Mouse (Mus musculus) forebrain, embryonic 12.5 days (tissue): Measurements from ENCODE around the gene Itga8. TPM values are rescaled to one million over a fixed set of nuclear protein-coding genes. Genes with fewer than 3 reads are reported as not detected.

Experiments used
- ATAC-seq: fragments of 200-750 bp; cut with Nextera tagmentation; 2 replicates; pipeline ENCODE4 v1.8.0; 2017; ENCODE audit warnings: moderate TSS enrichment; ENCODE audit not compliant: low FRiP score
- H3K27ac ChIP-seq: fragments of 300-500 bp; sonication (generic); 2 replicates; pipeline ENCODE4 v1.5.1; 2016; ENCODE audit warnings: mild to moderate bottlenecking
- H3K27me3 ChIP-seq: fragments of 300-500 bp; sonication (generic); 2 replicates; pipeline ENCODE4 v1.6.1; 2016; ENCODE audit warnings: mild to moderate bottlenecking
- H3K36me3 ChIP-seq: fragments of 300-500 bp; sonication (generic); replicated peaks from 2 replicates; pipeline ENCODE4 v1.6.1; 2016; ENCODE audit warnings: mild to moderate bottlenecking
- H3K4me1 ChIP-seq: fragments of 300-500 bp; sonication (generic); 2 replicates; pipeline ENCODE4 v1.6.1; 2016
- H3K4me2 ChIP-seq: fragments of 300-500 bp; sonication (generic); 2 replicates; pipeline ENCODE4 v1.6.1; 2016; ENCODE audit warnings: mild to moderate bottlenecking, moderate library complexity
- H3K4me3 ChIP-seq: fragments of 300-500 bp; sonication (generic); replicated peaks from 2 replicates; pipeline ENCODE4 v1.5.1; 2016; ENCODE audit warnings: mild to moderate bottlenecking
- H3K9ac ChIP-seq: fragments of 300-500 bp; sonication (generic); 2 replicates; pipeline ENCODE4 v1.6.1; 2016; ENCODE audit warnings: mild to moderate bottlenecking
- H3K9me3 ChIP-seq: fragments of 300-500 bp; sonication (generic); 2 replicates; pipeline ENCODE4 v1.6.1; 2016
- WGBS: fragments of 180-500 bp; shearing (Covaris S2); methylation state at CpG from one replicate; pipeline ENCODE4 v1.1.7; 2016; 5-methylcytosine and 5-hydroxymethylcytosine counted together
- polyA plus RNA-seq: library from polyadenylated mRNA; unstranded; fragments of >200 nt; fragmentation: Nextera tagmentation; extraction: Ambion mirVana; gene quantifications from 2 replicates; pipeline ENCODE4 v1.2.1, GENCODE M21; 2016

Gene Itga8
- polyA plus RNA-seq, 1 experiment from 2014 or later: 4.8 TPM

- Histone ChIP-seq H3K9me3 (no peaks in the 10 kb centered on the region), H3K36me3 (no peaks in the 10 kb centered on the region), H3K9ac (no peak overlapping the region), H3K4me2 (no peak overlapping the region), H3K4me3 (no peak overlapping the region), H3K27me3 (no peaks in the 10 kb centered on the region), H3K4me1 (no peaks in the 10 kb centered on the region), H3K27ac (no peak overlapping the region)
- no peak for ATAC-seq
- 90% methylated on average over 4 of the region's 4 CpGs for whole genome bisulfite sequencing
Observed at GRCm38 (mm10) chr2:12318036-12318435, 16.3 kb upstream of the Itga8 start.

- Histone ChIP-seq H3K27me3 (no peaks in the 10 kb centered on the region), H3K9me3 (no peaks in the 10 kb centered on the region), H3K9ac (no peak overlapping the region), H3K4me1 (no peaks in the 10 kb centered on the region), H3K4me3 (no peak overlapping the region), H3K36me3 (no peaks in the 10 kb centered on the region), H3K27ac (no peak overlapping the region), H3K4me2 (no peak overlapping the region)
- ATAC-seq: no peak
- WGBS: 80% methylated on average over 5 of the region's 5 CpGs
Observed at GRCm38 (mm10) chr2:12317343-12317742, 15.6 kb upstream of the Itga8 start.

GRCm38 (mm10) chr2:12316361-12316760 is 14.6 kb upstream of the Itga8 start:
- no peak overlapping the region for H3K4me3 ChIP-seq
- WGBS: 32% methylated on average over 7 of the region's 7 CpGs
- H3K4me2 ChIP-seq: no peak overlapping the region
- no peaks in the 10 kb centered on the region for H3K27me3 ChIP-seq
- H3K27ac ChIP-seq: no peak overlapping the region
- H3K9ac ChIP-seq: no peak overlapping the region
- no peaks in the 10 kb centered on the region for H3K36me3 ChIP-seq
- 0 out of 2 replicates have a peak, but pooled peaks have one; percentile 23 for ATAC-seq
- H3K9me3 ChIP-seq: no peaks in the 10 kb centered on the region
- H3K4me1 ChIP-seq: no peaks in the 10 kb centered on the region

GRCm38 (mm10) chr2:12314028-12314427 is 12.3 kb upstream of the Itga8 start:
- H3K4me2 ChIP-seq: no peak overlapping the region
- no peak overlapping the region for H3K4me3 ChIP-seq
- no peak overlapping the region for H3K9ac ChIP-seq
- no peaks in the 10 kb centered on the region for H3K4me1 ChIP-seq
- WGBS: 82% methylated on average over 6 of the region's 6 CpGs
- ATAC-seq: no peak
- no peaks in the 10 kb centered on the region for H3K36me3 ChIP-seq
- H3K27me3 ChIP-seq: no peaks in the 10 kb centered on the region
- H3K27ac ChIP-seq: no peak overlapping the region
- no peaks in the 10 kb centered on the region for H3K9me3 ChIP-seq

- Histone ChIP-seq H3K9ac (no peak overlapping the region), H3K4me3 (no peak overlapping the region), H3K27me3 (no peaks in the 10 kb centered on the region), H3K36me3 (no peaks in the 10 kb centered on the region), H3K9me3 (no peaks in the 10 kb centered on the region), H3K4me1 (peaks cover 6% of the 10 kb centered on the region; the same call in 1 of the 2 replicates), H3K4me2 (no peak overlapping the region), H3K27ac (no peak overlapping the region)
- ATAC-seq: no peak
Observed at GRCm38 (mm10) chr2:12308466-12308865, 6.7 kb upstream of the Itga8 start.

- H3K27ac ChIP-seq: no peak overlapping the region
- H3K4me3 ChIP-seq: no peak overlapping the region
- H3K4me1 ChIP-seq: peaks cover 6% of the 10 kb centered on the region; the same call in 1 of the 2 replicates
- no peak for ATAC-seq
- no peak overlapping the region for H3K9ac ChIP-seq
- no peaks in the 10 kb centered on the region for H3K36me3 ChIP-seq
- no peak overlapping the region for H3K4me2 ChIP-seq
- no peaks in the 10 kb centered on the region for H3K9me3 ChIP-seq
- 0 out of 2 replicates have a peak, but pooled peaks cover 2% of the 10 kb centered on the region for H3K27me3 ChIP-seq
Observed at GRCm38 (mm10) chr2:12307311-12307710, 5.6 kb upstream of the Itga8 start.

GRCm38 (mm10) chr2:12305064-12305650 is 3.4 kb upstream of the Itga8 start:
- H3K4me3 ChIP-seq: no peak overlapping the region
- no peaks in the 10 kb centered on the region for H3K9me3 ChIP-seq
- no peak overlapping the region for H3K9ac ChIP-seq
- H3K27me3 ChIP-seq: peaks cover 12% of the 10 kb centered on the region
- no peak for ATAC-seq
- H3K4me2 ChIP-seq: no peak overlapping the region
- peaks cover 13% of the 10 kb centered on the region for H3K4me1 ChIP-seq
- 89% methylated on average over 9 of the region's 9 CpGs for WGBS
- no peak overlapping the region for H3K27ac ChIP-seq
- no peaks in the 10 kb centered on the region for H3K36me3 ChIP-seq

GRCm38 (mm10) chr2:12300449-12301228 is 1.1 kb downstream of the Itga8 start:
- no peak overlapping the region for H3K27ac ChIP-seq
- 76% methylated on average over 15 of the region's 15 CpGs for WGBS
- H3K9ac ChIP-seq: peak overlapping the region; percentile 72
- H3K9me3 ChIP-seq: no peaks in the 10 kb centered on the region
- peaks cover 12% of the 10 kb centered on the region for H3K27me3 ChIP-seq
- peak overlapping the region; percentile 67 for H3K4me3 ChIP-seq
- peak overlapping the region; percentile 92 for H3K4me2 ChIP-seq
- peaks cover 6% of the 10 kb centered on the region for H3K4me1 ChIP-seq
- ATAC-seq: no peak
- no peaks in the 10 kb centered on the region for H3K36me3 ChIP-seq

GRCm38 (mm10) chr2:12297287-12297686 is 4.4 kb downstream of the Itga8 start:
- Histone ChIP-seq H3K4me3 (no peak overlapping the region), H3K36me3 (no peaks in the 10 kb centered on the region), H3K4me2 (no peak overlapping the region), H3K4me1 (peaks cover 6% of the 10 kb centered on the region), H3K9me3 (no peaks in the 10 kb centered on the region), H3K27me3 (peaks cover 10% of the 10 kb centered on the region), H3K27ac (no peak overlapping the region), H3K9ac (no peak overlapping the region)
- 81% methylated on average over 5 of the region's 5 CpGs for WGBS
- no peak for ATAC-seq

- no peak overlapping the region for H3K4me2 ChIP-seq
- ATAC-seq: no peak
- no peak overlapping the region for H3K9ac ChIP-seq
- no peaks in the 10 kb centered on the region for H3K36me3 ChIP-seq
- no peak overlapping the region for H3K27ac ChIP-seq
- H3K4me1 ChIP-seq: no peaks in the 10 kb centered on the region
- 92% methylated on average over 6 of the region's 6 CpGs for WGBS
- no peaks in the 10 kb centered on the region for H3K27me3 ChIP-seq
- no peaks in the 10 kb centered on the region for H3K9me3 ChIP-seq
- H3K4me3 ChIP-seq: no peak overlapping the region
Observed at GRCm38 (mm10) chr2:12295150-12295549, 6.6 kb downstream of the Itga8 start.

- no peak for ATAC-seq
- Histone ChIP-seq H3K4me1 (no peaks in the 10 kb centered on the region), H3K27ac (no peak overlapping the region), H3K36me3 (no peaks in the 10 kb centered on the region), H3K9ac (no peak overlapping the region), H3K4me2 (no peak overlapping the region), H3K9me3 (no peaks in the 10 kb centered on the region), H3K4me3 (no peak overlapping the region), H3K27me3 (no peaks in the 10 kb centered on the region)
- WGBS: 82% methylated on average over 3 of the region's 3 CpGs
Observed at GRCm38 (mm10) chr2:12294060-12294459, 7.7 kb downstream of the Itga8 start.

- Histone ChIP-seq H3K9ac (no peak overlapping the region), H3K27ac (no peak overlapping the region), H3K4me1 (no peaks in the 10 kb centered on the region), H3K9me3 (no peaks in the 10 kb centered on the region), H3K27me3 (no peaks in the 10 kb centered on the region), H3K4me3 (no peak overlapping the region), H3K36me3 (no peaks in the 10 kb centered on the region), H3K4me2 (no peak overlapping the region)
- 74% methylated on average over 8 of the region's 8 CpGs for WGBS
- no peak for ATAC-seq
Observed at GRCm38 (mm10) chr2:12293458-12293857, 8.3 kb downstream of the Itga8 start.
